Mouse (Mus musculus): Measurements from ENCODE around the gene Bcl2l1. TPM values are rescaled to one million over a fixed set of nuclear protein-coding genes. Genes with fewer than 3 reads are reported as not detected.

The Bcl2l1 gene
- polyA plus RNA-seq, 1 experiment: 51.2 TPM

DNA sequence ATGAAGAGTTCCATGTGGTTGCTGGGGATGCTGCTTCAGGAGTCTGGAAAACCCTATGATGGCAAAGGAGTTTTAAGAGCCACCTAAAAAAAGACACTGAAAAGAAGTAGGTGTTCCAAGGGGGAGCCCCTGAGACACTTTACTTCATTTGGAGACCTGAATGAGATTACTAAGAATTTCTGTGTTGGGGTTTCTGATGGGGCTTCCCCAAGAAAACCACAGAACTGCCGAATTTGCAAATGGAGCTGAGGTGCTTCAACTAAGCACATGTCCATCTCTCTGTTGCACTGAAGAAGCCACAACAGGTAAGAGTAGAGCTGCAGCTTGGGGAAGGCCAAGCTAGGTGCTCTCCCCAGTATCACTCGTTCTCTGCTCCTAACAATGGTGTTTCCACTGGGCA, 5.8 kb downstream of the Bcl2l1 start:
- H3K4me1 ChIP-seq (ENCODE audit: control insufficient read depth, insufficient read depth, low read length): peaks cover 29% of the 10 kb centered on the region
- no peak for TF ChIP-seq POLR2A (IDR thresholded peaks at IDR 0.05; ENCODE audit: low read depth, low read length)
- H3K4me3 ChIP-seq (ENCODE audit: insufficient read depth, low read length): no peak overlapping the region
- no peak overlapping the region for H3K27ac ChIP-seq (ENCODE audit: insufficient read depth, low read length)

DNA sequence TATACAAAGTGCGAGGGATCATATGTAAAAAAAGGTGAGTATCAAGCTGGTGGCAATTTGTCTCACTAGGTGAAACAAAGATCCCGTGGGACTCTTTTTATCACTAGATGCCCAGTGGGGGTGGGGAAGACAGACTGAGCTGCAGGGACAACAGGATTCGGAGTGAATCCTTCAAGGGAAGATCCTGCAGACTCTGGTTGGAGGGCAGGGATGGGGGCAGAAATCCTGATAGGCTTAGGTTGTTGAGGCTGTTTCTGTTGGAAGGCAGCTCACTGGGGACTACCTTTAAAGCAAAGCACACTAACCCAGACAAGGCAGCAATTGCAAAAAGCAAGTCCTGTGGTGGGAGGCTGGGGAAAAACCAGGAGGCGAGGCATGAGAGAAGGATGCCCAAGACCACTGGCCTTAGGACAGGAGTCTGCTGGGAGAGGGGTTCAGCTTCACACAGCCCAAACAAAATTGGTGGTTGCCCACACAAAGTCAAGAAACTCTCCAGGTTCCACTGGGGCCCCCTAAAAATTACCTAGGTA, 6.3 kb downstream of the Bcl2l1 start:
- peaks cover 33% of the 10 kb centered on the region for H3K4me1 ChIP-seq (ENCODE audit: control insufficient read depth, insufficient read depth, low read length)
- H3K4me3 ChIP-seq (ENCODE audit: insufficient read depth, low read length): no peak overlapping the region
- TF ChIP-seq POLR2A (IDR thresholded peaks at IDR 0.05; ENCODE audit: low read depth, low read length) (no peak), CTCF (IDR thresholded peaks at IDR 0.05; ENCODE audit: borderline replicate concordance, insufficient read depth, low read length) (no peak)
- no peak overlapping the region for H3K27ac ChIP-seq (ENCODE audit: insufficient read depth, low read length)

DNA sequence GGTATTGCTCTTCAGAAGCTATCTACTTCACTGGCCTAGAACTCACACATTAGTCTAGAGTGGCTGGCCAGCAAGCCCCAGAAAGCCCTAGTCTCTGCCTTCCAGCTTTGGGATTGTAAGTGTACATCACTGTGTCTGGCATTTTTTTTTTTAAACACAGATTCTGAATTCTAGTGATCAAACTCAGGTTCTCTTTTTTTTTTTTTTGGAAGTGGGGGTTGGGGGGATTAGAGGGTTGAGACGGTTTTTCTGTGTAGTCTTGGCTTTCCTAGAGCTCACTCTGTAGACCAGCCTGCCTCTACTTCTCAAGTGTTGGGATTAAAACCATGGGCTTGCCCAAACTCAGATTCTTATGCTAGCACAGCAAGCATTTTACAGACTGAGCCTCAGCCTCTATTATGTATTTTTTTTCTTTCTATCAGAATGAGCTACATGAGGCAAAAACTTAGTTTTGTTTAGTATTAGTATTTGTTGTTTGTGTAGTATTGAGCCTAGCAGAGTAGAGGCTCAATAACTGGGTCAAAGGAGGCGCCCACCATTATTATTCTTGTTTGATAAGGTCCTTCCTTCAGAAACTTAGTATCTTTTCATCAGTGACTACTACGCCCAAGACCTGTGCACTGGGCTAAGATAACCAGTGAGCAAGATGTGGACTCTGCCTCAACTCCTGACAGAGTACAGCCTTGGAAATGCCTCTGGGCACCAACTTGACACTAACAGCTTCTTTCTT, 6.9 kb downstream of the Bcl2l1 start:
- TF ChIP-seq CTCF (IDR thresholded peaks at IDR 0.05; ENCODE audit: borderline replicate concordance, insufficient read depth, low read length): no peak
- TF ChIP-seq POLR2A (IDR thresholded peaks at IDR 0.05; ENCODE audit: low read depth, low read length): no peak
- Histone ChIP-seq H3K4me1 (ENCODE audit: control insufficient read depth, insufficient read depth, low read length) (peaks cover 38% of the 10 kb centered on the region), H3K27ac (ENCODE audit: insufficient read depth, low read length) (no peak overlapping the region), H3K4me3 (ENCODE audit: insufficient read depth, low read length) (no peak overlapping the region)

DNA sequence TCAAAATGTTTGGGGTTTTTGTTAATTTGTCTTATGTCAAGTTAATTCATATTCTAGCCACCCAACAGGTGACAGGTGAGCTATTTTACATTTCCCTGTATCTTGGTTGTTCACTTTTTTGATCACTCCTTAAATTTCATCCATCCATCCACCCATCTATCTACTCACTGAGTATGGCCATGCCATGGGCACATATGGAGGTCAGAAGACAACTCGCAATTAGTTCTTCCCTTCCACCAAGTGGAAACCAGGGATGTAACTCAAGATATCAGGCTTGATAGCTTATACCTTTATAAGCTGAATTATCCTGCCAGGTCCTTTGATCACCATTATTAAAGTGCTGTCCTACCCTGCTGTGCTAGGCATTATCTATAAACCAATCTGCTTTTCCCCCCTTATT, 7.8 kb downstream of the Bcl2l1 start:
- peaks cover 41% of the 10 kb centered on the region for H3K4me1 ChIP-seq (ENCODE audit: control insufficient read depth, insufficient read depth, low read length)

DNA sequence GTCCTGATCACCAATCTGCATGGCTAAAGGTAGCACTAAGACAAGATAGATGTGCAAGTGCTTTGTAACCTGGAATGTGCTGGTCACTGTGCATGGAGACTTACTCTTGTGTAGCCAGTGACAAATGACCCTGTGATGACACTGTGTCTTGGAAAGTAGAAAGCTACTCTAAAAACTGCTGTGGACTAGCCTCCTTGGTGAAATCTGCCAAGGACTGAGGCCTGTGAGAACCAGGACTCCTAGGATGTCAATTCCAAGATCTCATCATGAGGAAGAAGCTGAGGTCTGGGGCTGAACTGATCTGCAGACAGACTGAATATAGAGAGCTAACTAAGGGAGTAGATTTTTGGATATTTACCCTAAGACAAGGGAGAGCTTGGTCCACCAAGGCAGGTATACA, 10.0 kb downstream of the Bcl2l1 start:
- Histone ChIP-seq H3K4me1 (ENCODE audit: control insufficient read depth, insufficient read depth, low read length) (peaks cover 41% of the 10 kb centered on the region), H3K4me3 (ENCODE audit: insufficient read depth, low read length) (no peak overlapping the region), H3K27ac (ENCODE audit: insufficient read depth, low read length) (peak overlapping the region; percentile 96)
- TF ChIP-seq POLR2A (IDR thresholded peaks at IDR 0.05; ENCODE audit: low read depth, low read length) (no peak), CTCF (IDR thresholded peaks at IDR 0.05; ENCODE audit: borderline replicate concordance, insufficient read depth, low read length) (no peak)

More for the DNA sequence above, 7.8 kb downstream of the Bcl2l1 start:
- no peak overlapping the region for H3K27ac ChIP-seq (ENCODE audit: insufficient read depth, low read length)
- TF ChIP-seq POLR2A (IDR thresholded peaks at IDR 0.05; ENCODE audit: low read depth, low read length) (no peak), CTCF (IDR thresholded peaks at IDR 0.05; ENCODE audit: borderline replicate concordance, insufficient read depth, low read length) (no peak)
- no peak overlapping the region for H3K4me3 ChIP-seq (ENCODE audit: insufficient read depth, low read length)

DNA sequence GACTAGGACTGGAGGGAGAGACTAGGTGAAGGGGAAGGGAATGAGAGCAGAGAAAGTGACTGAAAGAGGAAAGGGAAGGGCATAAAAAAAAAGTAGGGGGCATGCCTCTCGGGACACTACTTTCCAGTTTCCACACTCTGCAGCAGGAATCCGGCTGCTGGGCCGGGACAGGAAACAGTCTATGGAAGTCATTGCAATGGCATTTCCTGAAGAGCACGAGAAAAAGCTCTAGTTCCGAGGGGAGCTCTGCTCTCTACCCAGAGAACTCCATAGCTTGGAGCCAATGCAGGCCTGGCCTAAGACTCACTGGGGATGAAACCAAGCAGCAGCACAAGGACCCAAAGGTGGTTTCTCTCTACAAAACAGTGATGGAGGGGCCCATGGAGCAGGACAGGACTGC, 10.5 kb downstream of the Bcl2l1 start:
- no peak for TF ChIP-seq CTCF (IDR thresholded peaks at IDR 0.05; ENCODE audit: borderline replicate concordance, insufficient read depth, low read length)
- TF ChIP-seq POLR2A (IDR thresholded peaks at IDR 0.05; ENCODE audit: low read depth, low read length): 0 out of 2 replicates have a peak, but pooled peaks have one; percentile 31
- H3K4me3 ChIP-seq (ENCODE audit: insufficient read depth, low read length): no peak overlapping the region
- H3K4me1 ChIP-seq (ENCODE audit: control insufficient read depth, insufficient read depth, low read length): peaks cover 39% of the 10 kb centered on the region
- peak overlapping the region; percentile 96 for H3K27ac ChIP-seq (ENCODE audit: insufficient read depth, low read length)

DNA sequence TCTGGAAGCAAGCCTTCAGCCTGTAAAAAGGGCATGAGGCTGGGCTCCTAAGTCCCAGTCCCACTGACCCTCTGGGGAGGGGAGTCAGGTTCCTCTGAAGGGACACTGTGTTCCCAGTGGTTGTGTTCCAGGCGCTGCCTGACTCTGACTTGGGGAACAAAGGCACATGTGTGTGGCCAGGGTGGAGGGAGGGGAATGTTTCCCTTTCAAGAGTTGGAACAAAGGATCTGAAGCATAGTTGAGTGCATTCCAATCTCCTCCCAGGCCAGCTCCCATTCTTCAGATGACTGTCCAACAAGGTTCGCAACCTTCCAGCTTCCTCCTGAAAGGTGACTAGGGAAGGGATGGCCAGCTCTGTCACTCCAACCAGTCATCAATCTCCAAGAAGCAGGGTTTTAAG, 11.2 kb downstream of the Bcl2l1 start:
- Histone ChIP-seq H3K4me3 (ENCODE audit: insufficient read depth, low read length) (no peak overlapping the region), H3K27ac (ENCODE audit: insufficient read depth, low read length) (peak overlapping the region; percentile 96), H3K4me1 (ENCODE audit: control insufficient read depth, insufficient read depth, low read length) (peaks cover 39% of the 10 kb centered on the region)
- TF ChIP-seq POLR2A (IDR thresholded peaks at IDR 0.05; ENCODE audit: low read depth, low read length) (0 out of 2 replicates have a peak, but pooled peaks have one; percentile 11), CTCF (IDR thresholded peaks at IDR 0.05; ENCODE audit: borderline replicate concordance, insufficient read depth, low read length) (no peak)

DNA sequence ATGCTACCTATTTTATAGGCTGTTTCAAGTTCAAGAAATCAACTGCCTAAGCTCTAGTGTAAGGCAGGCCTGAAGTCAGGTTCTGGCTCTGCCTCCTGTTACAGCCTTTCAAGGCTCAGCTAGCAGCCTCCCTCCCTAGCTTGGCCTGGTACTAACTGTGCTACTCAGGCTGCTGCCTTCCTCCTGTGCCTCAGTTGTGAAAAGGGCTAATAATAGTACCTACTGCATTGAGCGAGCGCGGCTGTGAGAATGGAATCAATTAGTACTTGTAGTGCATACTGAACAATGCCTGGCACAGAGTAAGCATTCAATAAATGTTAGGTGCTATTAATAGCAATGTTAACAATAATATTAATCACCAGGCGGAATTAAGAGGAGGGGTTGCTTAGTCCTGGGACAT, 11.6 kb downstream of the Bcl2l1 start:
- no peak overlapping the region for H3K4me3 ChIP-seq (ENCODE audit: insufficient read depth, low read length)
- H3K4me1 ChIP-seq (ENCODE audit: control insufficient read depth, insufficient read depth, low read length): peaks cover 39% of the 10 kb centered on the region
- peak overlapping the region; percentile 96 for H3K27ac ChIP-seq (ENCODE audit: insufficient read depth, low read length)
- TF ChIP-seq CTCF (IDR thresholded peaks at IDR 0.05; ENCODE audit: borderline replicate concordance, insufficient read depth, low read length) (no peak), POLR2A (IDR thresholded peaks at IDR 0.05; ENCODE audit: low read depth, low read length) (no peak)

DNA sequence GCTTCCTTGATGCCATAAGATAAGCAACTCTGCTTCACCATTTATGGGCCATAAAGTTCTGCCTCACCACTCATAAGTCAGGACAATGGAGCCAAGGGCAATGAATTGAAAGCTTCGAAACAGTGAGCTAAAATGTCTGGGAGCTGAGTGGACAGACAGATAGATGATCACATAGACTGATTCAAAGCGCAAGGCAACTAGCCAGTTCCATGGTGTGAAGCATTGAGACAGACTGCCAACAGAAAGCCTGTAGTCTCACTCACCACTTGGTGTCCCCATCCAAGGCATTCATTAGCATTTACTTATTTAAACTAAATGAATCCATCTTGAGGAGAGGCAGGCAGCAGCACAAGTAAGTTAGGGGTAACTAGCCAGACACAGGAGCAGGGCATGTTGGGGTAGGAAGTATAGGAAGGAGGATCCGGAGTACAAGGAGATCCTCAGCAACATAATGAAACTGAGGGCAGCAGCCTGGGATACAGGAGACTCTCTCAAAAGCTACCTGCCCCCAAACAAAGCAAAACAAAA, 12.4 kb downstream of the Bcl2l1 start:
- Histone ChIP-seq H3K4me1 (ENCODE audit: control insufficient read depth, insufficient read depth, low read length) (peaks cover 39% of the 10 kb centered on the region), H3K4me3 (ENCODE audit: insufficient read depth, low read length) (no peak overlapping the region), H3K27ac (ENCODE audit: insufficient read depth, low read length) (peak overlapping the region; percentile 96)
- TF ChIP-seq CTCF (IDR thresholded peaks at IDR 0.05; ENCODE audit: borderline replicate concordance, insufficient read depth, low read length): no peak
- no peak for TF ChIP-seq POLR2A (IDR thresholded peaks at IDR 0.05; ENCODE audit: low read depth, low read length)

DNA sequence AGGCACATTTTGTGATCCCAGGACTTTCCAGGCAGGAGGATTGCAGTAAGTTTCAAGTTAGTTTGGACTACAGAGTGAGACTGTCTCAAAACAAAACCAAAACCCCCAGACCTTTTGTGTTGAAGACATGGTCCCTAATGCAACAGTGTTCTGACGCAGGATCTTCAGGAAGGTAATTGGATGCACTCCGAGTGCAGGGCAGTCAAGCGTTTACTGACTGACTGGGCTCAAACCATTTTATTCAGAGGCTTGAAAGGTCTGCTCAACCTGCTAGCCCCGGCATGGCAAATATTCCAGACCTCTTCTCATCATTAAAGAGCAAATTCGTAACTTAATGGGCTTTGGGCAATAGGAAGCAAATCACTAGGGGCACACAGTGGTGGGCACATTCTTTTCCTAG, 12.8 kb downstream of the Bcl2l1 start:
- TF ChIP-seq CTCF (IDR thresholded peaks at IDR 0.05; ENCODE audit: borderline replicate concordance, insufficient read depth, low read length): no peak
- TF ChIP-seq POLR2A (IDR thresholded peaks at IDR 0.05; ENCODE audit: low read depth, low read length): no peak
- no peak overlapping the region for H3K4me3 ChIP-seq (ENCODE audit: insufficient read depth, low read length)
- no peak overlapping the region for H3K27ac ChIP-seq (ENCODE audit: insufficient read depth, low read length)
- H3K4me1 ChIP-seq (ENCODE audit: control insufficient read depth, insufficient read depth, low read length): peaks cover 38% of the 10 kb centered on the region

Data from embryonic fibroblast, embryonic 13.5 days (primary cell).